Mouse (Mus musculus) neural tube, embryonic 15.5 days (tissue): ENCODE results near the gene Fxyd5. TPM values are rescaled to one million over a fixed set of nuclear protein-coding genes. Genes with fewer than 3 reads are reported as not detected.

Source experiments
- ATAC-seq: fragments of 200-750 bp; cut with Nextera tagmentation; 2 replicates; pipeline ENCODE4 v1.8.0; 2017; ENCODE audit warnings: mild to moderate bottlenecking, moderate TSS enrichment, moderate library complexity; ENCODE audit not compliant: low FRiP score
- H3K27ac ChIP-seq: fragments of 300-500 bp; sonication (generic); replicated peaks from 2 replicates; pipeline ENCODE4 v1.5.1; 2015; ENCODE audit warnings: mild to moderate bottlenecking, inconsistent platforms
- H3K27me3 ChIP-seq: fragments of 300-500 bp; sonication (generic); replicated peaks from 2 replicates; pipeline ENCODE4 v1.6.1; 2015; ENCODE audit warnings: inconsistent platforms
- H3K36me3 ChIP-seq: fragments of 300-500 bp; sonication (generic); 2 replicates; pipeline ENCODE4 v1.6.1; 2015; ENCODE audit warnings: inconsistent platforms
- H3K4me1 ChIP-seq: fragments of 300-500 bp; sonication (generic); 2 replicates; pipeline ENCODE4 v1.6.1; 2015; ENCODE audit warnings: inconsistent platforms
- H3K4me2 ChIP-seq: fragments of 300-500 bp; sonication (generic); 2 replicates; pipeline ENCODE4 v1.6.1; 2015; ENCODE audit warnings: inconsistent platforms, mild to moderate bottlenecking, moderate library complexity
- H3K4me3 ChIP-seq: fragments of 300-500 bp; sonication (generic); replicated peaks from 2 replicates; pipeline ENCODE4 v1.5.1; 2015; ENCODE audit warnings: mild to moderate bottlenecking, inconsistent platforms
- H3K9ac ChIP-seq: fragments of 300-500 bp; sonication (generic); replicated peaks from 2 replicates; pipeline ENCODE4 v1.6.1; 2015; ENCODE audit warnings: mild to moderate bottlenecking, inconsistent platforms
- H3K9me3 ChIP-seq: fragments of 300-500 bp; sonication (generic); replicated peaks from 2 replicates; pipeline ENCODE4 v1.6.1; 2016; ENCODE audit warnings: inconsistent platforms
- WGBS: fragments of 180-500 bp; shearing (Covaris S2); methylation state at CpG from one replicate; pipeline ENCODE4 v1.1.7; 2015; ENCODE audit warnings: mixed read lengths; 5-methylcytosine and 5-hydroxymethylcytosine counted together
- polyA plus RNA-seq: library from polyadenylated mRNA; unstranded; fragments of >200 nt; fragmentation: Nextera tagmentation; extraction: Ambion mirVana; gene quantifications from 2 replicates; pipeline ENCODE4 v1.2.1, GENCODE M21; 2015

Gene Fxyd5
- 22.2 and 27.8 TPM in 2 replicates for polyA plus RNA-seq

GRCm38 (mm10) chr7:31042431-31042910 is at the start of gene Fxyd5:
Gene Fxyd5 (minus strand): TSS chr7:31042481.
- Histone ChIP-seq H3K9me3 (no peaks in the 10 kb centered on the region), H3K36me3 (no peaks in the 10 kb centered on the region), H3K4me1 (peaks cover 3% of the 10 kb centered on the region; the same call in 1 of the 2 replicates), H3K4me3 (peak within 1 kb of the TSS; percentile 18; the same call in 1 of the 2 replicates), H3K9ac (peak within 1 kb of the TSS; percentile 17; the same call in 1 of the 2 replicates), H3K27me3 (peaks cover 63% of the 10 kb centered on the region), H3K27ac (no peak within 1 kb of the TSS), H3K4me2 (peak within 1 kb of the TSS; percentile 45)
- ATAC-seq: no peak
- WGBS: 39% methylated on average over 10 of the region's 10 CpGs

GRCm38 (mm10) chr7:31089721-31090120 is 47.4 kb upstream of the Fxyd5 start:
- no peak for ATAC-seq
- Histone ChIP-seq H3K9ac (no peak overlapping the region), H3K27ac (no peak overlapping the region), H3K4me2 (no peak overlapping the region), H3K9me3 (no peaks in the 10 kb centered on the region), H3K27me3 (no peaks in the 10 kb centered on the region), H3K4me1 (peaks cover 5% of the 10 kb centered on the region; the same call in 1 of the 2 replicates), H3K36me3 (no peaks in the 10 kb centered on the region), H3K4me3 (no peak overlapping the region)
- 84% methylated on average over 2 of the region's 2 CpGs for WGBS

GRCm38 (mm10) chr7:31088206-31088605 is 45.9 kb upstream of the Fxyd5 start:
- Histone ChIP-seq H3K4me3 (no peak overlapping the region), H3K9me3 (no peaks in the 10 kb centered on the region), H3K9ac (no peak overlapping the region), H3K4me1 (peaks cover 5% of the 10 kb centered on the region; the same call in 1 of the 2 replicates), H3K4me2 (no peak overlapping the region), H3K27me3 (no peaks in the 10 kb centered on the region), H3K36me3 (no peaks in the 10 kb centered on the region), H3K27ac (no peak overlapping the region)
- WGBS: 77% methylated on average over 3 of the region's 3 CpGs
- no peak for ATAC-seq

GRCm38 (mm10) chr7:31087262-31087661 is 45.0 kb upstream of the Fxyd5 start:
- 66% methylated on average over 2 of the region's 2 CpGs for WGBS
- H3K27ac ChIP-seq: no peak overlapping the region

GRCm38 (mm10) chr7:31086175-31086755 is 44.0 kb upstream of the Fxyd5 start:
- H3K27me3 ChIP-seq: no peaks in the 10 kb centered on the region
- peaks cover 5% of the 10 kb centered on the region; the same call in 1 of the 2 replicates for H3K4me1 ChIP-seq
- 96% methylated on average over 9 of the region's 9 CpGs for WGBS
- no peak overlapping the region for H3K9ac ChIP-seq
- H3K36me3 ChIP-seq: no peaks in the 10 kb centered on the region
- no peaks in the 10 kb centered on the region for H3K9me3 ChIP-seq
- H3K4me3 ChIP-seq: no peak overlapping the region
- no peak overlapping the region for H3K27ac ChIP-seq
- no peak overlapping the region for H3K4me2 ChIP-seq
- ATAC-seq: no peak

More at GRCm38 (mm10) chr7:31087262-31087661, 45.0 kb upstream of the Fxyd5 start:
- no peaks in the 10 kb centered on the region for H3K9me3 ChIP-seq
- no peaks in the 10 kb centered on the region for H3K36me3 ChIP-seq
- no peak overlapping the region for H3K9ac ChIP-seq
- no peak overlapping the region for H3K4me2 ChIP-seq
- H3K27me3 ChIP-seq: no peaks in the 10 kb centered on the region
- ATAC-seq: no peak
- H3K4me1 ChIP-seq: peaks cover 5% of the 10 kb centered on the region; the same call in 1 of the 2 replicates
- no peak overlapping the region for H3K4me3 ChIP-seq

- Histone ChIP-seq H3K4me1 (peaks cover 5% of the 10 kb centered on the region; the same call in 1 of the 2 replicates), H3K9me3 (no peaks in the 10 kb centered on the region), H3K36me3 (no peaks in the 10 kb centered on the region), H3K27me3 (no peaks in the 10 kb centered on the region), H3K27ac (no peak overlapping the region), H3K4me2 (no peak overlapping the region), H3K4me3 (no peak overlapping the region), H3K9ac (no peak overlapping the region)
- 21% methylated on average over 3 of the region's 3 CpGs for WGBS
- no peak for ATAC-seq
These were observed 42.9 kb upstream of the Fxyd5 start for GRCm38 (mm10) chr7:31085171-31085570.

GRCm38 (mm10) chr7:31084140-31084539 is 41.9 kb upstream of the Fxyd5 start:
- Histone ChIP-seq H3K36me3 (no peaks in the 10 kb centered on the region), H3K4me3 (no peak overlapping the region), H3K27me3 (no peaks in the 10 kb centered on the region), H3K27ac (no peak overlapping the region), H3K9me3 (no peaks in the 10 kb centered on the region), H3K4me1 (peaks cover 5% of the 10 kb centered on the region; the same call in 1 of the 2 replicates), H3K9ac (no peak overlapping the region), H3K4me2 (no peak overlapping the region)
- ATAC-seq: no peak
- 64% methylated on average over 9 of the region's 9 CpGs for WGBS

GRCm38 (mm10) chr7:31082831-31083588 is 40.7 kb upstream of the Fxyd5 start:
- Histone ChIP-seq H3K9me3 (no peaks in the 10 kb centered on the region), H3K4me1 (peaks cover 5% of the 10 kb centered on the region; the same call in 1 of the 2 replicates), H3K27me3 (no peaks in the 10 kb centered on the region), H3K27ac (no peak overlapping the region), H3K9ac (no peak overlapping the region), H3K4me2 (no peak overlapping the region), H3K36me3 (no peaks in the 10 kb centered on the region), H3K4me3 (no peak overlapping the region)
- 78% methylated on average over 14 of the region's 14 CpGs for WGBS
- ATAC-seq: no peak

- H3K27me3 ChIP-seq: no peaks in the 10 kb centered on the region
These were observed 39.8 kb upstream of the Fxyd5 start for GRCm38 (mm10) chr7:31082106-31082505.

GRCm38 (mm10) chr7:31081106-31081505 is 38.8 kb upstream of the Fxyd5 start:
- no peaks in the 10 kb centered on the region for H3K9me3 ChIP-seq
- H3K4me2 ChIP-seq: no peak overlapping the region
- ATAC-seq: no peak
- H3K36me3 ChIP-seq: no peaks in the 10 kb centered on the region
- H3K4me1 ChIP-seq: peaks cover 5% of the 10 kb centered on the region; the same call in 1 of the 2 replicates
- H3K9ac ChIP-seq: no peak overlapping the region
- WGBS: 60% methylated on average over 1 of the region's 1 CpGs
- H3K27me3 ChIP-seq: no peaks in the 10 kb centered on the region
- H3K4me3 ChIP-seq: no peak overlapping the region
- H3K27ac ChIP-seq: no peak overlapping the region

More at GRCm38 (mm10) chr7:31082106-31082505, 39.8 kb upstream of the Fxyd5 start:
- no peaks in the 10 kb centered on the region for H3K9me3 ChIP-seq
- no peak overlapping the region for H3K27ac ChIP-seq
- no peak overlapping the region for H3K9ac ChIP-seq
- no peaks in the 10 kb centered on the region for H3K36me3 ChIP-seq
- ATAC-seq: no peak
- peaks cover 5% of the 10 kb centered on the region; the same call in 1 of the 2 replicates for H3K4me1 ChIP-seq
- H3K4me3 ChIP-seq: no peak overlapping the region
- H3K4me2 ChIP-seq: no peak overlapping the region

GRCm38 (mm10) chr7:31080611-31081010 is 38.3 kb upstream of the Fxyd5 start:
- WGBS: 58% methylated on average over 3 of the region's 3 CpGs

More at GRCm38 (mm10) chr7:31080611-31081010, 38.3 kb upstream of the Fxyd5 start:
- Histone ChIP-seq H3K9ac (no peak overlapping the region), H3K36me3 (no peaks in the 10 kb centered on the region), H3K27me3 (no peaks in the 10 kb centered on the region), H3K27ac (no peak overlapping the region), H3K4me1 (peaks cover 5% of the 10 kb centered on the region; the same call in 1 of the 2 replicates), H3K4me2 (no peak overlapping the region), H3K9me3 (no peaks in the 10 kb centered on the region), H3K4me3 (no peak overlapping the region)
- no peak for ATAC-seq
